Mouse (Mus musculus) common myeloid progenitor, adult 5-6 weeks (primary cell): ENCODE data around the gene Scrg1. TPM values are rescaled to one million over a fixed set of nuclear protein-coding genes. Genes with fewer than 3 reads are reported as not detected.

Experiments used
- ATAC-seq: replicated peaks from 2 replicates; pipeline ENCODE4 v1.8.0; 2016; ENCODE audit warnings: low read depth, mild to moderate bottlenecking, moderate TSS enrichment, inconsistent platforms; ENCODE audit not compliant: poor library complexity, severe bottlenecking
- total RNA-seq: library from RNA; stranded (forward); fragments of 200-1000, 187-1606 nt; gene quantifications from 2 replicates; pipeline ENCODE4 v1.2.3, GENCODE M21; 2017

Scrg1 gene
- total RNA-seq, 1 experiment from 2014 or later: not detected

DNA sequence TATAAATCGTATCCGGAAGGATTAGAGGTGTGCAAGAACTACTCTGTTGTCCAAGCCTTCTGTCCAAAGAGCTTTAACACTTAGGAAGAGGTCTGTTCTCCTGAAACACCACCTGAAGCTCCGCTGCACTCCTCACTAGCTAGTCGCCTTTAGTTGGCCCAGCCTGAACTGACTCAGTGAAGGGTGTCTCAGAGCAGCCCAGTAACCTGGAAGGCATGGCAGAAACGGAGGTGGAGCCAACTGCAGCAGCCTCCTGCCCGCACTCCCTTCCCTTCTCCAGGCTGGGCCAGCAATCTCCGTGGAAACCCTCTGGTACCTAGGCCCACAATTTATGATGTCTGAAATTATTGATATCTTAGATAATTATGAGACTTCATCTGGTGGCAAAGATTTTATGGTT lies 5.0 kb upstream of the Scrg1 start:
- no peak for ATAC-seq

DNA sequence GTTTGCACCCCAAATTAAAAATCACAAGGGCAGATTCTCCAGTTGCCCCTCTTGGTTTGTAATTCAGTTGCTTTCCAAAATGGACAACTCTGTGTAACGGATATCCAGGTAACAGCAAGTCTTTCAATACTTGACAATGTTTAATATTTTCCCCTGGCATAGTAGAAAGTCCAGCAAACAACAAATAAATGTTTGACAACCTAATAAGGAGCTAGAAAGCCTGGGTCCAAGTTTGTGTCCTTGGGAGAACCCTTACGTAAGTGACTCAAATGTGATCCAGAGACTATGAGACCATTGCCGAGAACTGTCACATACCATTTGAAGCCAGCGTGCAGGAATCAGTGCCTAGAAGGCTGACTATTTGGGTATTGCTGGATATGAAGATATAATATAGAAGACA lies 3.8 kb upstream of the Scrg1 start:
- no peak for ATAC-seq

DNA sequence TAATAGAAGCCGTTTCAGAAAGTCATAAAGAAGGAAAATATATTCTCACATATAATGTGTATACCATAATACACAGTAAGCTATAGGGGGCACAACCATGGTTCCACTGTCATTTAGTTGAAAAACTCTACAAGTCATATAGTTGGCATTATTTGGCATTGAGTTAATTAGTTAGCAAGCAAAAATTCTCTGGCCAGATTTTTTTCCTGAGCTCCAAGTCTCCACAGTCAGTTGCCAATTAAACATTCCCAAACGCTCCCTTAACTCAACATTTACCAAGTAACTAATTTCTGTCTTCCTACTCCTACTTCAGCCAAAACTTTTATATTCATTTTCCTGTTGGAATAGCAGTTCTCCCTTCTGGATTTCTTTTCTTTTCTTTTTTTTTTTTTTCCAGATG lies 2.4 kb upstream of the Scrg1 start:
- no peak for ATAC-seq

DNA sequence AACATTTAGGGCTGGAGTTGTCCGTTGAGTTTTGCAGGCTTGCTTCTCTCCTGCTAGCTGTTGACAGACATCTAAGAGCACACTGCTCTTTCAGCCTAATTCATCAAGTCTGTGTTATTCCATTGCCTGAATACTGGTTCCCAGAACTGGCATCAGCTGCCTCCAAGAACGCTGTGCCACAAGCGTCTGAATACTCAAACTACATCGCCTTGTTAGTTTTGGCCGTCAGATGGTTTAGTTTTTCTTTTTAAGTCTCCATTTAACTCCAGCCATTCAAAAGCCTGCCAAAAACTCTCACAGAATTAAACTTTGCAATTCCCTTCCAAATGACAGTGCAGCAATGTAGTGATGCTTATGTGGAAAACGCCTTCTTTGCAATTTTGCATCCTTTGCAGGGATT lies 1.4 kb downstream of the Scrg1 start:
- no peak for ATAC-seq

DNA sequence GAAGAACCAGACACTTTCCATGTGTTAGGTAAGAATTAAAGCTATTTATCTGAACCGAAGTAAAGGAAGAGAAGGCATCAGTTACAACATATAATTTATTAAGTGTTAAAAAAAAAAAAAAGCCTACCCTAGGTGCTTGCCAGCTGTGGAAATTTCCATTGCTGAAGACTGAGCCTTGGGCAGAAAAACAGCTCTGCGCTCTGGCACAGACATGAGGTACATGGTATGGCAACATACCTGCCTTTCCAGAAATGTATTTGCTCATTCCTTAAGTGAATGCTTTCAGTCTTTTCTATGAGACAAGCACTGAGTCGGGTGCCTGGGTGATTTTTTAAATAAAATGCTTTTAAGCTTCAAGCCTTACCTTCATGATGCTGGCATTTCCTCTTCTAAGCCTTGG lies 2.2 kb downstream of the Scrg1 start:
- ATAC-seq: no peak

DNA sequence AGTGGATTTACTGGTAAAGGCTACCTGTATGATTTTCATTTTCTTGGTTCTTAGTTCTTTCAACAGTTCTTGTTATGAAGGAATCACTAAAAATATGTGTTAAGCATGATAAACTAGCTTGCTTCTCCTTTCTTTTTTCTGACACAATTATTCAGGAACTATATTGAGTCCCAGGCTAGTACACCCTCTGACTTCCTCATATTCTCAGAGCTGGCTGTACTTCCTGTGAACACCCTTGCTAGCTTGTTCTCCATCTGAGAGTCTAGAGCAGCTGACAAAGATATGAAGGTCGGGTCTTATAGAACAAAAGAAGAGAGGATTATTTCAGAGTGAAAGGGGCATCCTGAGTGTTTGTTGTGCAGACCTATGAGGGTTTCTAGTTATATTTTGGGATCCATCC lies 7.1 kb downstream of the Scrg1 start:
- peak; percentile 100 for ATAC-seq

DNA sequence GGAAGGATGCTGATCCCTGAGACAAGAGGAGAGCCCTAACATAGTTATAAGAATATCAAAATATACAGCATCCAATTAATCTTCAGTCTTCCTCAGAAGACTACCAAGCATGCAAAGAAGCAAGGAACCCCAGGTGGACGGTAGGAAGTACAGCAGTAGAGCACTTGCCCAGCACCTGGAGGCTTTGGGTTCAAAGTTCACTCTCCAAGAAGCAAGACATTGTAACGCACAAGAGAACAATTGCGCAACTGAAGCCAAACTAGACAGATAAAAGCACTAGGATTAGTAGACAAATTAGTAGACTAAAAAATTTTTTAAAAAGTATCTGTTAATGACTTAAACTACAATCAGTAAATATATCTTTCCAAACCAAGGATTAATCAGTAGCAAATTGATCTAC lies 8.0 kb downstream of the Scrg1 start:
- no peak for ATAC-seq

DNA sequence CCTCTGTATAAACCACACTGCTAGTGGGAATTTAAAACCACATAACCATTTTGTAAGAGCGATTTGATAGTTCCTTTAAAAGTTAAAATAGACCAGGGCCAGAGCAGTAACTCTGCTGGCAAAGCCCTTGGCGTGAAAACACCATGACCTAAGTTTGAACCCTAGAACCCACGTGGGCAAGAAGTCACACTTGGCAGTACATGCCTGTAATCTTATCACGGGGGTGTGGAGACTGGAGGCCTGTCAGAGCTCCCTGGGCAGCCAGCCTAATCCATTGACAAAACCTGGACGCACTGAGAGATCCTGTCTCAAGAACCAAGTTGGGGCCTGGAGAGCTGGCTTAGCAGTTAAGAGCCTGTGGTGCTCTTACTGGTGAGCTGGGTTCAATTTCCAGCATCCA lies 12.9 kb downstream of the Scrg1 start:
- ATAC-seq: peak; percentile 86

DNA sequence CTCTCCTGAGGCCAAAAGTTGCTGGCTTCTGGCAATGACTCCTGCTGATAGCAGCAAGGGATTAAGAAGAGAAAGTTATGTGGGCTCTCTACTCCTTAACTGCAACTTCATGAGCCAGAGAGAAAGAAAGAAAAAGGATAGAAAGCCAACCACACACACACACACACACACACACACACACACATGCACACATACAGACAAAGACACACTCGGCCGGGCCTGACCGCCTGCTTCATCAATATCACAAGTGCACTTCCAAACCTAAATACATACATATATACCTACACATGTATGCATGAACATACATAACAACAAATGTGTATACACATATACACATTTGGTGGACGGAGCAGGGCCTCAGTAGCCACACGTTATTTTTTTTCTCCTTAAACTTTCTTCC lies 15.1 kb downstream of the Scrg1 start:
- ATAC-seq: no peak

DNA sequence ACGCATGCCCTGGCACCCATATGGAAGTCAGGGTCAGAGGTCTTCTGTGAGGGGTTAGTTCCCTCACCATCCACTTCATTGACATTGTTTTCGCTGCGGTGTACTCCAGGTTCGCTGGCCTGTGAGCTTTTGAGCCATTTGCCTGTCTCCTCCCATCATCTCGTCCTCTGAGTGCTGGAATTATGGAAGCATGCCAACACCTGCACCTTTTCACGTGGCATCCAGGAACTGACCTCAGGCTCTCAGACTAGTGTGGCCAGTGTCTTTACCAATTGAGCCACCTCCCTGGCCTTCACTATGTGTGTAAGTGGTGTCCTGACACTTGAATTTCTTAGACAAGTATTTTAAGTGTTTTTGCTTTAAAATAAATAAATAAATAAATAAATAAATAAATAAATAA lies 18.0 kb downstream of the Scrg1 start:
- ATAC-seq: no peak

DNA sequence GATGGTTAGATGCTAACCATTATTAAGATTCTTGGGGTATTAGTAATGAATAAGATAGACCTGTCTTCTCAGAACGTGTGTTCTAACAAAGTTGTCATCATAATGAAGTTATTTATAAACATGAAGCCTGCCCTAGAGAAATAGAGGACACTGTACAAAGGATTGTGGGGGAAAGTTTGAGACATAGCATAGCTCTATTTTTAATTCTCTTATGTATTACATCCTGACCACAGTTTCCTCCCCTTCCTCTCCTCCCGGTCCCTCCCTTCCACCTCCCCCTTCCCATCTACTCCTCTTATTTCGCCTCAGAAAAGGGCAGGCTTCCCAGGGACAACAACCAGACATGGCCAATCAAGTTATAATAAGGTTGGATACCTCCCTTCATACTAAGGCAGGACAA lies 22.7 kb downstream of the Scrg1 start:
- ATAC-seq: peak; percentile 45; the same call in 1 of the 2 replicates

DNA sequence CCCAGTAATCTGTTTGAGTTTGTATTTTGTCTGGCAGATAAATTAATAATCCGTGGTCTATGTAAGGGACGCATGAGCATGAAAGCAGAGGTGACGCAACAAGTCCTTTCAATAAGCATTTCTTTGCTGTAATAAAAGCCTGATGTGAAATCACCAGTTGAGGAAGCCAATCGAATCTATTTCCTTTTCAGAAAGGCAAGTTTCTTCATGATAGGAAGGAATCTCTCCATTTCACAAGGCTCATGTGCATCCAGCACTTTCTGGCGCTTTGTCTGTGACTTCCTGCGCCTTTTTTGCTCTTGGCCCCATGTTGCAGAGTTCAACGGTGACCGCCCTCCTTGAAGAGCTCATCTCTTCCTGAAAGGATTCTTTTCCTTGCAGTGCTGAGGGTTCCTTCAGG lies 24.0 kb downstream of the Scrg1 start:
- no peak for ATAC-seq

DNA sequence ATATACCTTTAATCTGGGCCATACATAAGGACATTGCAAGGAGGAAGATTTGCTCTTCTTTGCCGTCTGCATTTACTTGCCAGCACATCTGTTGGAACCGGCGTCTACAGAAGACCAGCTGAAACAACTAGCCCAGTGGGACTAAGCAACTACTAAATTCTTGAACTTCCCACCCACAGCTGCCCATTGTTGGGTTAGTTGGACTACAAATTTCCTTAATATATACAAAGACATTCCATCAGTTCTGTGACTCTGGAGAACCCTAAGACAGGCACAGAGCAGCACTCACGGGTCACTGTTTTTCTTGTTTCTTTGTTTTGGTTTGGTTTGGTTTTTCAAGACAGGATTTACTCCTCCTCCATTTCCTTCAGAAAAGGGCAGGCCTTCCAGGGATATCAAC lies 24.9 kb downstream of the Scrg1 start:
- ATAC-seq: no peak

DNA sequence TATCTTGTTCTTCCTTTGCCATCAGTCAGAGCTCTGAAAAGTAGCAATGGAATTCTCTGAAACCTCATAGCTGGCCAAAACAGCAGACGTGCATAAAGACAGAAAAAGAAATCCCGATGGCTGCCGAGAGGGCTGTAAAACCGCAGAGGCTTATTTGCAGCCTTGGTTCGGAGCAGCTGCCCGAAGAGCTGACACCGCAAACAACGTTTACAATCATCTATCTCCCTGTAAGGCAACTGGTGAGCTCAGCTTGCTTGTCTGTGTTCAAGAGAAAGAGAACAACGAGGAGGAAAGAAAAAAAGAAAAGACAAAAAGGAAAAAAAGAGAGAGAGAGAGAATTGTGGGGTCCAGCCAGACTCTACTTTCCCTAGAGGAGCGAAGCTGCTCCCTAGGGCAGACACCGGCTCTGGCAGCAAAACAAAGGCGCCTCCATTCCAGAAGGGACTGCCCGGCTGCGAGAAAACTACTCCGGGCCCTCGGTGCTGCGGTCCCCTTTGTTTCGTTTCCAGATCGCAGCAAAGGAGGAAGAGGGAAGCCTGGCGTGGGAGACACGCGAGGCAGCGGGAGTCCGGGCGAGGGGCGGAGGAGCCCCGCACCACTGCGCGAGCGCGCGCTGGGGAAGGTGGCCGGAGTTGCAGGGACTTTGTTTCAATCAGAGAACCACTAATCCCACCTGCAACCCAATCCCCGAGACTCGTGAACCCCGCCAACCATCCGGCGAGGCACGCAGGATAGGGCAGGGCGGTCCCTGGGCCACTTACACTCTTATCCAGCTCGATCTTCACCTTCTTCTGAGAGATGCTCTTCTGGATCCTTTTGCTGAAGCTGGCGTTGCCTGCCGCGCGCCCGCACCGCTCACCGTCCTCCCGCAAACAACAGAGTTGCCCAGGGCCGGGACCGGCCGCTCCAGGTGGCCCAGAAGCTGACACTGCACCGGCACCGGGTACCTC lies 31.0 kb downstream of the Scrg1 start:
- ATAC-seq: peak; percentile 16

DNA sequence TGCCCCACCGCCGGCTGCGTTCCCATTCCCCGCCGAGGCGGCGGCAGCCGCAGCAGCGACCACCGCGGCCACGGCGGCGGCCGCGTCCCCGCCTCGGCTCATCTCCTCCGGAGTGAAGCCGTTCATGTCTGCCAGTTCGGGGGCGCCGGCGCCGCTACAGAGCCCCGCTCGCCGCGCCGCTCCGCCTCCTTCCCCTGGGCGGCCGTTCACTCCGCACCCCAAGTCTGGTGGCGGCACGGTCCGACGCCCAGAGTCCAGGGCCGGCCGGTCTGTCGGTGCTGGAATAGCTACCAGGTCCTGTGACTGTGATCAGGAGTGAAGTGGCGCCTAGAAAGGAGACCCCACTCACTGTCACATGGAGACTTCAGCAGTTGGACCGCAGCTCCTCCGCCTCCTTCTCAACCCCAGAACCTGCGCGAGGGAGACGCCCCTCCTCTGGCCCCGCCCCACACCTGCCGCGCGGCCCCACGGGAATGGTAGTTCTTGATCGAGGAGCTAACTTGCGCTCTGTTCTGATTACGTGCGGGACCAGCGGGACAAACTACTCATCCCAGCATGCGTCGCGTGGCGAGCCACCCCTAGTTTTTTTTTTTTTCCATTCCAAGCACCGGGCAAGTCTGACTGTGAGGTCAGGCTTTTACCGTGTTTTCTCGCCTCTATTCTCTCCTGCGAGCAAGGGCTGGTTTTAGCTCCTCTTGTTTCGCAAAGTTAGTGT lies 31.9 kb downstream of the Scrg1 start, which contains the start of gene Sap30:
Sap30 (minus strand) TSS at position 420 of the 715 bp plus-strand sequence.
- ATAC-seq: peak; percentile 90

DNA sequence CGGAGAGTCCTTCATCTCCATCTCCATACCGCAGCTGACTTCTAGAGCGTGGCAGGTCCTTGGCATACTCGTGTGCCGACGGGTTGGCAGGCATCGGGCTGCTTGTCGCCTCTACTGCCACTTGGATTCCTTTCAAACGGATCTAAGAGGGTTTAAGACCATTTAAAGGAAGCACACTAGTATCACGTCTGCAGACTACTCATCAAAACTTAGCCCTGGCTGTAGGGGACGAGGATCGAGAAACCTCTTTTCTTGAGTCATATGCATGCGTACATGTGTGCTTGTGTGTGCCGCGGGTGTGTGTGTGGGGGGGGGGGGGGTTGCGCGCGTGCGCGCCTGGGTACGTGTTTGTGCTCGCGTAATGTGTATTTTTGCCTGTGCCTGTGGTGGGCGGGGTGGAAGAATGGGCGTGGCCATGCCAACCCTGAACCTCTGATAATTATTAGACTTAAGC lies 32.6 kb downstream of the Scrg1 start:
- peak; percentile 48 for ATAC-seq

DNA sequence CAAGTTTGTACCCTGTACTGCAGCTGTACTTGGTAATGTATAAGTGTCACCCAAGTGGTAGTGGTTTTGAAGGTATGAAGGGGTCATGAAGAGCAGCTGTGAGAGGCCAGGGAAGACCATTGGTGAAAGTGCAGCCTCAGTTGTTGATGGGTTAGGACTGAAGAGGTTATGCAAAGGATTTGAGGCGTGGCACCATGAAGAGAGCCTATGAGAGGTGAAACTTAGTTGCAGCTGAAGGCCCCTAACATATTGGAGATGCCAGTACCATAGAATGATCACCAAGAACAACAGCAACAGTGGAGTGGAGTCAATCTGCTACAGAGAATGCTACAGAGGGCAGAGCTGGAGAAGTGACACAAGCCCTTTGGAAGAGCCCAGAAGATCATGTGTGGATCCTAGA lies 33.6 kb downstream of the Scrg1 start:
- no peak for ATAC-seq

DNA sequence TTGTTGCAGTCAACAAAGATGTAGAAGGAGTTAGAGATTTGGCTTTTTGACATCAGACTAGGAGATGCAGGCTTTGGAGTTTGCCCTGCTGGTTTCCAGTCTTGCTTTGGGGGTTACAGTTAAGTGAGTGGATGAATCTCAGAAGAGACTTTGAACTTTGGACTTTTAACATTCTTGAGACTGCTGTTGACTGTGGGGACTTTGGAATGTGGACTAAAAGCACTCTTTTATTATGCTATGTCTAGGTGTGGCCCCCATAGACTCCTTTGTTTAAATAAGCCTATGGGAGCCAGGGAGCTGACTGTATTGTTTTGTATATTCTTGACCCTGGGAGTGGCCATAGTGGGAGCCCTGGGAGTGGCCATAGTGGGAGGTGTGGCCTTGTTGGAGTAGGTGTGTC lies 34.2 kb downstream of the Scrg1 start:
- ATAC-seq: no peak

DNA sequence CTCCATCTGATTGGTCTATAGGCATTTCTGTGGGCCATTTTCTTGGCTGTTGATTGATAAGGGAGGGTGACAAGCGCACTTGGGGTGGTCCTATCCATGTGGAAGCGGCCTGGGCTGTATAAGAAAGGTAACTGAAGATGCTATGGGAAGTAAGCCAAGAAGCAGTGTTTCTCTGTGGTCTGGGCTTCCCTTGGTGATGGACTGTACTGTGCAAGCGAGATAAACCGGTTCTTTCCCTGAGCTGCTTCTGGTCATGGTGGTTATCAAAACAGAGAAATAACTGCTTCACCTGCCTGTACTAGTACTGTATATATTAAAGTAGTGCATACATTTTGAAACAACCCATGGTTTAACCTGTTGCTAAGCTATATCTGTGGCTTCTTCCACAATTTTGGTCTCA lies 36.1 kb downstream of the Scrg1 start:
- ATAC-seq: no peak

DNA sequence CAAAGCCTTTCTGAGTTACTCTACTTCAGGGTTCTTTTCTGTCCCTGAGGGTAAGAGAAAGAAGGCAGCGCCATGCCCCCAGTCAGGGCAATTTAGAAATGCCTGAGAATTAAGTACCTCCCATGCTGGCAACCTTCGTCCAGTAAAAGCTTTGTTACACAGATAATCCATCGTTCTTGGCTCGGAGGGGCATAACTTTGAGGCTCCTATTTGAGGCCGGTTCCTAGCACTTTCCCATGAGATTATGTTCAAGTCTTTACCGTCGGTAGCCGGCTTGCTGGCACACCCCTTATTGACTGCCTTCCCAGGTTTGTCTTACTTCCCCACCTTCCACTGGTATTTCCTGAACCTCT lies 42.7 kb downstream of the Scrg1 start:
- no peak for ATAC-seq

DNA sequence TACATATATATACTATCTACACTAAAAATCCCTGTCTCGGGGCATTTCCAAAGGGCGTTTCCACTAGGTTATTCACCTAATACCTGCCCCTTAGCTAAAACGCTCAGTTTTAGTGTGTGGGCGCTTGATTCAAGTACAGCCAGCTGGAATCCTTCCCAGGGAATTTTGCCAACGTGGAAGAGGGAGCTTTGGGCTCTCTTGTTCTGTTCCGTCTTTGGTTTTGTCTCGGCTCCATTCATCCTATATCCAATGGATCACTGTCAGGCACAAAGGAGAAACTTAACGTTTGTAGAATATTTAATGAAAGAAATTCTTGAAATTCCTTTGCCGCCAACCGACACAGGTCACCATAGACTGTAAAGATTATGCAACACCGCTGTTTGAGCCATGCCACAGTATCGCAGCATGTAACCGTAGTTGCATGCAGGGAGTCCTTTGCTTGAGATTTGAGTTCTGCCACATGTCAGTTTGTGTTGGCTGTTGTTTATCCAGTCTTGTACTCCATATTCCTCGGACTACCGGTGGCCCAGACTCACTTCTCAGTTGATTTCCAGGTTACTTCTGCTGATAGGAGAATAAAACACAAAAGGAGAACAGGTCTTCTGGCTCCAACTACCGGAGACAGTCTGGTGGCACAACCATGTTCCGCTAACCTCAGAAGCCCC lies 43.3 kb downstream of the Scrg1 start:
- no peak for ATAC-seq
